Mouse (Mus musculus) brain, embryonic 14.5 days (tissue): ENCODE data around the gene Kctd21. TPM values are rescaled to one million over a fixed set of nuclear protein-coding genes. Genes with fewer than 3 reads are reported as not detected.

ENCODE experiments used
- DNase-seq: peaks from one replicate; pipeline ENCODE4 v3.0.0-alpha.2; 2011; ENCODE audit warnings: low read depth
- CTCF ChIP-seq: fragments of 200-500 bp; IDR thresholded peaks from 2 replicates; pipeline ENCODE4 v1.5.1; 2012; ENCODE audit warnings: inconsistent platforms, mild to moderate bottlenecking, moderate library complexity, borderline replicate concordance; ENCODE audit not compliant: insufficient read depth, insufficient read length; ENCODE audit errors: extremely low read depth
- POLR2A ChIP-seq: fragments of 200-500 bp; IDR thresholded peaks from 2 replicates; pipeline ENCODE4 v1.6.1; 2012; ENCODE audit warnings: mild to moderate bottlenecking, inconsistent platforms, borderline replicate concordance; ENCODE audit not compliant: poor library complexity, insufficient read depth, insufficient read length, severe bottlenecking; ENCODE audit errors: extremely low read depth
- polyA plus RNA-seq: library from polyadenylated mRNA; depleted of rRNA; stranded (reverse); fragments of >200 nt; gene quantifications from 2 replicates; pipeline ENCODE4 v1.2.3, GENCODE M21; 2012; rRNA removed

The Kctd21 gene
- polyA plus RNA-seq = 8.7 and 9.5 TPM in 2 replicates

DNA sequence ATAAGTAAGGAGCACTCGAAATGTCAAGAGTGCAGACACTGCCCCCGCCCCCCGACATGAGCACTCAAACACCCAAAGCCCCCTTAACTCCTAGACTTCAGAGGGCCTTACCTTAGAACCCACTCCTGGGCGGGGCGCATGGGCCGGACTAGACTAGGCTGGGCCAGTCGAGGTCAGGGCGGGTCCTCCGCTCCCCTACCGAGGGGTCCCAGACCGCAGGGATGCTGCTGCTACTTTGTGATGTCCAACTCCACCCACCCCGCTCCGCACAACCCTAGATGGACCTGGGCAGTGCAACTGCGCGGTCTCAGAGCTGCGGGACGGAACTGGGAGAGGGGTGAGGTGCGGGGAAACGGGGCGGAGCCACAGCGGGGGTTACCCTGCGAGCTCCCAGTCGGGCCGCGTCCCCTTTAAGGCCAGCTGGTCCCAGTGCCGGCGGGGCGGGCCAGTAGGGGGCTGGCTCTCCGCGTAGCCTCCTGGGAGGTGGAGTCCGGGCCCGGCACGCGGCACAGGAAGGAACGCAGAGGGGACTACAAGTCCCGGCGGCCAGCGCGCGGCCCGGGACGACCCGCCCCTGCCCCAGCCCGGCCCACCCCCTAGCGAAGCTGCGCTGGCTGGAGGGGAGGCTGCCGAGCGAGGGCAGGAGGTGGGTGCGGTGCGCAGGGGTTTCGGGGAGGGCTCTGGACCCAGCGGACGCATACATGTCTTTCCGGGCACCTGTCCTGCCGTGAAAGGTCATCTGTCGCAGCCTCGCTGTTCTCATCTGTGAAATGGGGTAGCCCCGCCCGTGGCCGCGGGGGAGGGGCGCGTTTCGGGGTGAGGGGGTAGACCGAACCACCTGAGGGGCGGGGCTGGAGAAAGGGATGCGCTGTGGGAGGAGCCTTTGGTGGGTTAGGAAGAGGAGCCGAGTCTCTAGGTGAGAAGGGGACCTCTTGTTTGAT lies at the start of gene Kctd21, which contains the start of gene Usp35:
Kctd21 (plus strand) TSS at position 602 of the 941 bp plus-strand sequence.
Usp35 (minus strand) TSS at position 295 of the 941 bp plus-strand sequence.
- DNase-seq = peak; percentile 99
- TF ChIP-seq POLR2A (no peak), CTCF (no peak)

DNA sequence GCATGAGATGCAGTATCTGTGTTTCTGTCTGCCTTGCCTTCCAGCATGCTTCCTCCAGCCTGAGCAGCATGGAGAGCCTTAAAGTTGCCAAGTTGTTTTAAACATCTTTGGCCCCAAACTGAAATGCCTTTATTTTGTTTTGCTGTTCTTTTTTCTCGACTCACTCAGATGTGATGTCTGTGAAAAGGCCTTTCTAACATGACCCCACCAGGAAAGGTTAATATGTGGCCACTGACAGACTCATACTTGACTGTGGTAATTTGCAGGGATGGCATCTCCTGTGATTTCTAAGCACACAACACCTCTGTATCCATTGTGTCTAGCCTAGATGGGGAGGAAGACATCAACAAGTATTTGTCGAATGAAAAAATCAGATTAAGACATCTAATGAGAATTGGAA lies 35.1 kb upstream of the Kctd21 start:
- TF ChIP-seq CTCF (no peak), POLR2A (no peak)
- no peak for DNase-seq

DNA sequence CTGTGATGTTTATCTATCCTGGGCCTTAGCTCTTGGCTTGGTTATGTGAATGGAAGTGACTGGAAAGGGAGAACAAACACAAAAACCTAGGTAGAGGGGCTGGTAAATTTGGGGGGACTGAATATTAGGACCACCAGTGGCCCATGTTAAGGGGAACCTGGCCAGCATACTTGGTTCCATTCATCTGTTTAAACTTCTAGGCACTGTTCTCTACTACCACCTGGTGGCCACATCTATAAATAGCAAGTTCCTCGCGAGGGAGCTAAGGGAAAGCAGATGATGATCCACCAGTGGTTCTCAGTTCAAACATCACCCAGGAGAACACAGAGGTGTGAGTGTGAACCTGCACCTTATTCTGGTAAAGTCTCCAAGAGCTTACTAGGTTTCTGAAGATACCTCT lies 34.7 kb upstream of the Kctd21 start:
- no peak for TF ChIP-seq POLR2A
- peak; percentile 79; the same call in 1 of the 2 replicates for TF ChIP-seq CTCF
- DNase-seq = peak; percentile 72

DNA sequence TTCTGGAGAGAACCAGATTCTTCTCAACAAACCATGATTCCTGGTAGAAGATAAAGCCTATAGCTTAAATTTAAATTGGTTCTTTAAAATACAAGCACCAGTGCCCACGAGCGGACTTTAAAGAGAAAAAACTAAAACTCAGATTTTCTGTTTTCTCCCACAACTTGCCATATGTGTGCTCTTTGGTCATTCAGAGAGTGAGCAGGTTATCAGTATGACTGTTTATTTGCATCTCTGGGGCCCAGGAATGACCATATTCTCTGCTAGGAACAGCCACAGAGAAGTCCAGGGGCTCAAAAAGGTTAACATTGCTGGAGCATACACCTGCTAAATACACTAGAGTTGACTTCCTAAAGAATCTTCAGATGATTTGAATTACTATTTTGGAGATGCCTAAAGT lies 33.8 kb upstream of the Kctd21 start:
- no peak for DNase-seq
- TF ChIP-seq POLR2A = no peak
- no peak for TF ChIP-seq CTCF

DNA sequence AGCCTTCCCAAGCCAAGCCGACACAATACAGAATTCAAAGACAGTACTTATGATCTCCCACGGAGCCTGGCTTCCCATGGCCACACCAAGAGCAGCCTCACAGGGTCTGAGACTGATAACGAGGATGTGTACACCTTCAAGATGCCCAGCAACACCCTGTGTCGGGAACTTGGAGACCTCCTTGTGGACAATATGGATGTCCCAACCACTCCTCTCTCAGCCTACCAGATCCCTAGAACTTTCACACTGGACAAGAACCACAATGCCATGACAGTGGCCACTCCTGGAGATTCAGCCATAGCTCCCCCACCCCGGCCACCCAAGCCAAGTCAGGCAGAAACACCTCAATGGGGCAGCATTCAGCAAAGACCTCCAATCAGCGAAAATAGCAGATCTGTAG lies 33.2 kb upstream of the Kctd21 start:
- no peak for DNase-seq
- TF ChIP-seq POLR2A = no peak
- no peak for TF ChIP-seq CTCF

DNA sequence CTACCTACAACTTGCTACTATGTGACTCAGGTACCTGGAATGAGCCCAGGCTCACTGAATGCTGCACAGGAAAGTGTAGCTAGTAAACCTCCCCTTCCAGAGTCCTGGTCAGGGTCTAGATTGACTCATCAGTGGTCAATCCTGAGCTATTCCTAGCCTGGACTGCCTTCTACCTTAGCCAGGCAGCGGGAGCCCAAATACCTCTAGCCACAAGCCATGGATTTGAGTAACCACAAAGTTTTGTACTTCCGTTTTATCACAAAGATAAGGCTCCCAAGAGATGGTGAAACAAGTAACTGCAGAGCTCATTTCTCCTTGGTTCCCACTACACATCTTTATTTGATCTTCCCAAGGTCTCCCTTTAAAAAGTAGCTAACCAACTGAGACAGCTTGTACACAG lies 31.2 kb upstream of the Kctd21 start:
- TF ChIP-seq POLR2A (no peak), CTCF (no peak)

DNA sequence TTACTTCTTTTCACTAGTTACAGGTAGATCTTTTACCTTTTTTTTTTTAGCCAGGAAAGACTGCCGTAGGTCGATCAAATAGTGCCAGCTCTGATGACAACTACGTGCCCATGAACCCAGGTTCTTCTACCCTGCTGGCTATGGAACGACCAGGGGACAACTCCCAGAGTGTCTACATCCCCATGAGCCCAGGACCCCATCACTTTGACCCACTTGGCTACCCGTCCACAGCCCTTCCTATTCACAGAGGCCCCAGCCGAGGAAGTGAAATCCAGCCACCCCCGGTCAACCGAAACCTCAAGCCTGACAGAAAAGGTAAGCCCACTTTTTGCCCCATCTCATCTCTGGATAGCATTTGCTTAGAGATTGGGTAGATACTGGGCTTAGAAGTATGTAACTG lies 30.8 kb upstream of the Kctd21 start:
- DNase-seq = no peak
- no peak for TF ChIP-seq POLR2A
- TF ChIP-seq CTCF = no peak

More for the DNA sequence above, 31.2 kb upstream of the Kctd21 start:
- DNase-seq = no peak

DNA sequence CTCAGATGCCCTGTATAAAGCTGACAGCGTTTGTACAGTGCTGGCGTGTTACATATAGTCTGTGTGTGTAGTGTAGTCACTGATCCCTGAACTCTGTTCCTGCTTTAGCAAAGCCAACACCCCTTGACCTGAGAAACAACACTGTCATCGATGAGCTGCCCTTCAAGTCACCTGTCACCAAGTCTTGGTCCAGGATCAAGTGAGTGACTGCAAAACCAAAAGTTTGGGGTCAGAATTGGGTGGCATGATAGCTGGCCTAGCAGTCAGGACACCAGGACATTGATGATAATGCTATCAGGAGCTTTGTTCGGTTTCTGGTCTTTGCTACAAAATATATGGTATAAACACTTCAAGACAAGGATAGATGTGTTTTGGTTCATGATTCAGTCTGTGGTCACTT lies 29.9 kb upstream of the Kctd21 start:
- TF ChIP-seq POLR2A (no peak), CTCF (no peak)
- DNase-seq = no peak

DNA sequence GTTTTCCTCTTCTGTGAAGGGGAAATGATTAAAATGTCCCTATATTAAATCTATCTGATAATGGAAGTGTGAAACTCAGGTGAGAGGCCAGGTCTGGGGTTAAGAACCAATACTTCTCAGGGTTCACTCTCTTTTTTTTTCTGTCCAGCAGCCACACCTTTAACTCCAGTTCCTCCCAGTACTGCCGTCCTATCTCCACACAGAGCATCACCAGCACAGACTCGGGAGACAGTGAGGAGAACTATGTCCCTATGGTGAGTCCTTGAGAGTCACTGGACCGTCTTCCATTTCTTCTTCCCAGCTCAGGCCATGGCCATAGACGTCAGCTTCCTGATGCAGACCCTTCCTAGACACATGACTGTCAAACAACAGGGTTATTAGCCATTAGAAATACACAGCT lies 29.3 kb upstream of the Kctd21 start:
- no peak for DNase-seq
- TF ChIP-seq POLR2A (no peak), CTCF (no peak)

DNA sequence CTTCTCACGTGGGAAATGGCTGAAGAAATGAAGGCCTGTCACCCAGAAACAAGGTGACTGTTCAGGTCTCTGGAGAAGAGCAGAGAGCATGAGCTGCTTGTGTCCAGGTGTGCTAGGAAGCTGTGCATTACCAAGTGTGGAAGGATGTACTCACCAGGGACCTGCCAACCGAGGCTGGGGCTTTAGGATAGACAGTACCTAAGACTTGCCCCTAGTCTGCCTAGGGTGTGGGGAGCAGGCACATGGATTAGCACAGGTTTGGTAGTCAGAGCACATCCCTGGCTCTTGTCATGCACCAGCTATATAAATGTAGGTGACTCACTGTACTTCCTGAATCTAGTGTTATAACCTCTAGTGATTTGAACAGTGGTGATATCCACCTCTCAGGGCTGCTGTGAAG lies 28.5 kb upstream of the Kctd21 start:
- no peak for DNase-seq
- no peak for TF ChIP-seq CTCF
- TF ChIP-seq POLR2A = no peak

DNA sequence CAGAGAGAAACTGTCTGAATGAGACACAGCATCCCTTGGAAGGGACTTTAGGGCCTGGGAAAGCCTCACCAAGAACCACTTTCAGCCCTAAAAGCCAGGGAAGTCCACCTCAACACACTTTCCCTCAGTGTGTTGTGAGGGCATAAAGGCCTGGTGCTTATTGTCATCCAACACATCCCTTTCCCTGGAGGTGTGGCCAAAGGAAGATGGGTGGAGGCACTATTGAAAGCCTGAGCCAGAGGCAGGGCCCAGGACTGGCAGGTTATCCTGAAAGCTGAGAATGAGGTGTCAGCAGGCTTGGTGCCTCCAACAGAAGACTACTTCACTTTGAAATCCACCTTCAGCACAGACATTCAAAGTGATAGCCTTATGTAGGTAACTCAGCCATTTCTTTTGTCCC lies 27.7 kb upstream of the Kctd21 start:
- DNase-seq = no peak
- no peak for TF ChIP-seq POLR2A
- no peak for TF ChIP-seq CTCF

DNA sequence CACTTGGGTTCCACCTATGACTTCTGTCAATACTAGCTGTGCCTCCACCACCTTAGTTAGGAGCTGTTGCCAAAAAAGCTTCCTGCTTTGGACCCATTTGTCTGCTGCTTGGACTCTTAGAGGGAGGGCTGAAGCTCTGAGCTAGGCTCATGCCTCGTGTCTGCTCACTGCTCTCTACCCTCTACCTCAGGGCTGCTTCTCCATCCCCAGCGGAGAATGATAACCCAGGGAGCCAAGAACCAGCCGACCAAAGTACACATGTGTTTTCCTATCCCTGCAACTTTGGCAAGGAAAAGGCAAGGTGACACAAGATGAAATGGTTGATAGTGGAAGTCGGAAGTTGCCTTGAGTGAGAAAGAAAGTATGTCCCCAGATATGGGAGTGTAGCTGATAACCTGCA lies 26.9 kb upstream of the Kctd21 start:
- DNase-seq = no peak
- no peak for TF ChIP-seq POLR2A
- TF ChIP-seq CTCF = no peak

DNA sequence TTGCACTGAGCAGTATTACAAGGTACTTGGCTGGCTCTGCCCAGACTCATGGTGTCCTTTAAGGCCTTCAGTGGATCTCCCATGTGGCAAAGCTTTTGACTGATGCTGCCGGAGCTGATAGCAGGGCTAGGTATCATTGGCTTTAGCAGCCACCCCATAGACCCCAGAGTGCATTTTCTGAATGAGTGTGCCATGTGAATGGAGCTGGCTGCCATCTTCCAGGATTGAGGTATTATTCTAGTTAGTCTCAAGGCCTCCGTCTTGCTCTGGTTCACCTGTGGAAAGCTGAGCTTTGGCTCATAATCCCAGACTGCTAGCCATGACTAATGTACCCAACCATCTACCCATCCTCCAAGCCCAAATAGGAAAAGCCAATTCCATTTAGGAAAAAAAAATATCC lies 25.3 kb upstream of the Kctd21 start:
- TF ChIP-seq CTCF (no peak), POLR2A (no peak)
- no peak for DNase-seq
